Mouse (Mus musculus) duodenum, adult 2 months (tissue): ENCODE measurements around the gene Gm20498. TPM values are rescaled to one million over a fixed set of nuclear protein-coding genes. Genes with fewer than 3 reads are reported as not detected.

Experiments
- polyA plus RNA-seq: library from polyadenylated mRNA; depleted of rRNA; stranded (reverse); fragments of >200 nt; gene quantifications from 2 replicates; pipeline ENCODE4 v1.2.3, GENCODE M21; 2012; ENCODE audit warnings: low replicate concordance; rRNA removed

Gm20498 gene
- polyA plus RNA-seq = 10.2 and 15.6 TPM in 2 replicates

GRCm38 (mm10) chr12:81532316-81533028 lies at the start of gene Gm20498, which contains the start of gene Synj2bp:
Gene Gm20498 (minus strand): TSS chr12:81532905.
Gene Synj2bp (minus strand): TSS chr12:81532911.

GRCm38 (mm10) chr12:81568374-81568773 lies 35.7 kb upstream of the Gm20498 start, which contains the start of gene Adam21:
Gene Adam21 (minus strand): TSS chr12:81568474.

GRCm38 (mm10) chr12:81484727-81485191 lies 47.9 kb downstream of the Gm20498 start, which contains the start of gene Cox16:
Gene Cox16 (minus strand): TSS chr12:81485127.

GRCm38 (mm10) chr12:81421846-81422245 lies 110.9 kb downstream of the Gm20498 start, which contains the start of gene Adam4:
Gene Adam4 (minus strand): TSS chr12:81421946.

GRCm38 (mm10) chr12:81379364-81379763 lies 153.3 kb downstream of the Gm20498 start, which contains the start of gene Gm4787:
Gene Gm4787 (minus strand): TSS chr12:81379464.

GRCm38 (mm10) chr12:81332875-81333421 lies 199.8 kb downstream of the Gm20498 start, which contains the start of gene Slc8a3:
Gene Slc8a3 (minus strand): TSS chr12:81333180.

Other genes with a start within 250 kb of the Gm20498 start
- 0.30 and 0.88 TPM in 2 replicates for gene Slc8a3, start 199.7 kb downstream of the Gm20498 start, polyA plus RNA-seq
- 0.21 and 0.39 TPM in 2 replicates for gene Gm4787, start 153.4 kb downstream of the Gm20498 start, polyA plus RNA-seq
- 0.31 and 0.67 TPM in 2 replicates for gene Adam4, start 111.0 kb downstream of the Gm20498 start, polyA plus RNA-seq
- 74.8 and 78.5 TPM in 2 replicates for gene Cox16, start 47.8 kb downstream of the Gm20498 start, polyA plus RNA-seq
- 29.4 and 30.6 TPM in 2 replicates for gene Synj2bp, start within 50 bp of the Gm20498 start, polyA plus RNA-seq
- gene Adam21, start 35.6 kb upstream of the Gm20498 start, polyA plus RNA-seq = not detected in 2 replicates
- 0.76 and 1.2 TPM in 2 replicates for gene Med6, start 62.1 kb upstream of the Gm20498 start, polyA plus RNA-seq
- gene Ttc9, start 98.3 kb upstream of the Gm20498 start, polyA plus RNA-seq = 0.50 and 0.55 TPM in 2 replicates
- 3.0 and 4.3 TPM in 2 replicates for gene Map3k9, start 248.3 kb upstream of the Gm20498 start, polyA plus RNA-seq